Mouse (Mus musculus) urinary bladder, postnatal 14 days (tissue): ENCODE data around the gene Gm15517.
"Not testable (repeated sequence)": the region's sequence is repeated elsewhere in the genome, so short reads cannot be mapped to it uniquely, and the experiment has no call there.

Experiments used
- DNase-seq: peaks from one replicate; pipeline ENCODE4 v3.0.0; 2021; ENCODE audit warnings: low spot score

The Gm15517 gene

GRCm38 (mm10) chr7:44269397-44269796, 8.2 kb downstream of the Gm15517 start:
- no peak for DNase-seq

DNA sequence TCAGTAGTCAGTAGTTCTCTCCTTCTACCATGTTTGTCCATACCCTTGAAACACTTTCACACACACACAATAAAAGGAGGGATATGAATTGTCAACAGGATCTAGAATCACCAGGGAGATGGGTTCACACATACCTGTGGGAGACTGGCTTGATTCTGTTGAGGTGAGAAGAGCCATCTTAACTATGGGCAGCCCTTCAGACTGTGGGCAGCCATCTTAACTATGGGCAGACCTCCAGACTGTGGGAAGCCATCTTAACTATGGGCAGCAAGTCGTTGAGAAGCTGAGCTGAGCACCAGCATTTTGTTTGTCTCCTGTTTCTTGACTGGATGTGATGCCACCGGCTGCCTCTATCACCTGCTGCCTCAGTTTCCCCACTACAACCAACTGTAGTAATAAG, 10.1 kb downstream of the Gm15517 start:
- no peak for DNase-seq

- DNase-seq, result no peak
Measured at GRCm38 (mm10) chr7:44272546-44272945, 11.3 kb downstream of the Gm15517 start.

GRCm38 (mm10) chr7:44273446-44273845, 12.2 kb downstream of the Gm15517 start:
- DNase-seq, result no peak

DNA sequence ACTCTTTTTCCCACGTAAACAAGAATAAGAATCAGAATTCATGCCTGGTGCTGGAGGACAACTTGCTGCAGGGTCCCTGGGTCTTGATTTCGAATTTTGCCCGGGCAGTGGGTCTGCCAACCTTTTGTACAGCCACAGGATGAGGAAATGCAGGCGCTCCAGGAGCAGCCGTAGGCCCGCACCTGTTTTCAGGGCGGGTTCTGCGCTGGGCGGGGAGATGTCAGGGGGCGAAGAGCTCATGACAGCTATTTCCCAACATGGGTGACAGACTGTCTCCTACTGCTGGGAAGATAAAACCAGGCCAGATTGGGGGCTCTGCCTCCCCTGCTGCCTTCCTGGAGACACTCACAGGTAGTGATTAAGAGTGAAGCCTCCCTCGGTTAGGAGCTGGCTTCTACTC, 12.8 kb downstream of the Gm15517 start:
- no peak for DNase-seq

GRCm38 (mm10) chr7:44275546-44275945, 14.3 kb downstream of the Gm15517 start:
- DNase-seq, result no peak

- no peak for DNase-seq
Measured at GRCm38 (mm10) chr7:44276461-44277249, 15.4 kb downstream of the Gm15517 start.

DNA sequence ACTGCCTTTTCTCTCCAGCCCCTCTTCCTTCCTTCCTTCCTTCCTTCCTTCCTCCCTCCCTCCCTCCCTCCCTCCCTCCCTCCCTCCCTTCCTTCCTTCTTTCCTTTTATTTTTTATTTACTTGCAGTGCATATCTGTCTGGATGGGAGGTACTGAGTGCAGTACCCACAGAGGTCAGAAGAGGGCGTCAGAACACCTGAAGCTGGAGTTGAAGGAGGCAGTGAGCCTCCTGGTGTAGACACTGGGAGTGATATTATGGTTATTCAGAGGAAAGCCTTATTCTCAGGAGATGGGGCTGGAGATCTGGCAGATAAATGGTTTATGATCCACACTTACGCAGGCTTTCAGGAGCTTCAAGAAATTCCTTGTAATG, 16.0 kb downstream of the Gm15517 start:
- no peak for DNase-seq

DNA sequence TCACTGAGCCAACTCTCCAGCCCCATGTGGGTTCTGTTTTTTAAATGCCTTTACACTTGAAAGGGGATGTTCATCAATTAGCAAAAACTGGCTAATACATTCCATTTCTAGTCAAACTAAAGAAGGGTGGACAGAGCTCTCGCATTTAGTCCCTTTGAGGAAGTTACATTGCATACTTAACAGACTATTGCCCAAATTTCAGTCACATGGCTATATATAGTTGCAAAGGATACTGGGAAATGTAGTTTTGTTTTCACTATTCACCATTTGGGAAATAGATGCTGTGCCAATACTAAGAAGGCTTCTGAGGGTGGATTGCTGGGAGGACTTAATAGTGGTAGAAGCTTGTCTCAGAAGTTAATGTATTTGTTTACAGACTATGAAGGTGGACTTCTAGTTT, 19.7 kb downstream of the Gm15517 start:
- DNase-seq, result no peak

DNA sequence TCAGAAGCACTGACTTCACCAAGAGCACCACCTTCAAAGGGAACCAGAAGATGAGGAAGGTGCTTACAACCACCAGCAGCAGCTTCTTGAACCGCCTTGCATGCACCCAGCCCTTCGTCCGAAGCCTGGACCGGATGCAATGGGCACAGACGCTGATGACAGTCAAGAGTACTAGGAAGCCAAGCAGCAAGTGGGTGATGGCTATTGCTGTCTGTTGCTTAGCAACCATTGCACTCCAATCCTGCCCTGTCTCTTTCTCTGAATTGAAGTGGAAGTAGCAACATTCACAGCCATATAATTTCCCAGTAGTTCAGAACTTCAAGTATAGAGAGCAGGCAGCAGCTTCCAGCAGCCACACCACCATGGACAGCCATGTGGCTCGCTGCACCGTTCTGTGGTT, 20.3 kb downstream of the Gm15517 start:
- DNase-seq, result no peak

GRCm38 (mm10) chr7:44287760-44288159, 26.5 kb downstream of the Gm15517 start:
- DNase-seq, result no peak

GRCm38 (mm10) chr7:44290986-44291385, 29.7 kb downstream of the Gm15517 start:
- DNase-seq, result no peak

GRCm38 (mm10) chr7:44291418-44291817, 30.2 kb downstream of the Gm15517 start:
- DNase-seq, result no peak

DNA sequence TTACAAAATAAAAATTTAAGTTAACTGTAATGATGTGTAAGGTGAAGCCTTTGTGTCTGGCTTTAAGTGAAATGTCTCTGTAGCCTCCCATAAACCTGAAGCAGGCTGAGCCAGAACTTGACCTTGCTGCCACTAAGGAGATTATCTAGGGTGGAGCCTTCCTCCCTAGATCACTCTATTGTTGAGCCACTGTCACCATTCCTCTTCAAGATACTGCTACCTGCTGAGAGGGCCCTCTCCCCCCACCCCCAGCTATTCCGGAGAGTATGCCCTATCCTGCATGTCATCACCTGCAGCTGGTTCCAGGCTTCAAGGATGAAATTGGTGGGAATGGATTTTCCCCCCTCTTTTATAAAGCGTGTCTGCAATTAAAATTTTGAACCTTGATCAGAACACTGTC, 36.3 kb downstream of the Gm15517 start:
- not testable (repeated sequence) for DNase-seq

- DNase-seq, result no peak
Measured at GRCm38 (mm10) chr7:44303346-44304340, 42.4 kb downstream of the Gm15517 start.

- no peak for DNase-seq
Measured at GRCm38 (mm10) chr7:44304463-44304774, 43.2 kb downstream of the Gm15517 start.

DNA sequence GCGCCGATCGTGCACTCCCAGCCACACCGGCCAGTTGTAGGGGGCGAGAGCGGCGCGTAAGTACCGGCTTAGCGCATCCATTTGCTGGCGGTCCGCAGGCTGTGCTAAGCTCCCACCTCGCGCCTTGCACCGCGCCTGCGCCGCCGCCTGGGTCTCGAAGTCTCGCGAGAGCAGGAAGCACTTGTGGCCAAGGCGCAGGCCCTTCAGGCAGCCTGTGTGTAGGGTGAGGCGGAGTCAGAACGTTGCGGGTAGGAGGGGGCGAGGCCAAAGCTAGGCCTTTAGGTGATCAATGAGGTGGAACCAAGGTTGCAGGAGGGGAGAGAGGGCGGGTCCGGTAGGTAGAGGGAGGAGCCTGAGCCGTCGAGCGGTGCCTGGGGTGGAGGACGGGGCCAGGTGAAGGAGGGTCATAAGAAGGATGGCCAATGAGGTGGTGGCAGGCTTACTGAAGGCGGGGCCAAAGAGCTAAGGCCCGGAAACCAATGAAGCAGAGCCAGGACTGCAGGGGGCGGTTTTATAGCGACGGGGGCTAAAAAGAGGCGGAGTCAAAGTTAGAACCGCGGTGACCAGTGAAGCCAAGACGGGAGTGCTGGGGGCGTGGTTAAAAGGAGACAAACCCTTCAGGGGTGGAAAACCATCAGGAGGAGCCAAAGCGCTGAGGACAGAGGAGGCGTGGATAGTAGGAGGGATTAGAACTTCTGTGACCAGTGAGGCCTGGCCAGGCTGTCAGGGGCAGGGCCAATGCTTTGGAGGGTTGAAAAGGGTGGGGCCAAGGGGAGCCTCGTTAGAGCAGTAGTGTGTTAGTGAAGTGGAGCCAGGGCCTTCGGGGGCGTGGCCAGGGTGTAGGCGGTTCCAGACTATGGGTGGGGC, 43.8 kb downstream of the Gm15517 start:
- peak; percentile 98 for DNase-seq

DNA sequence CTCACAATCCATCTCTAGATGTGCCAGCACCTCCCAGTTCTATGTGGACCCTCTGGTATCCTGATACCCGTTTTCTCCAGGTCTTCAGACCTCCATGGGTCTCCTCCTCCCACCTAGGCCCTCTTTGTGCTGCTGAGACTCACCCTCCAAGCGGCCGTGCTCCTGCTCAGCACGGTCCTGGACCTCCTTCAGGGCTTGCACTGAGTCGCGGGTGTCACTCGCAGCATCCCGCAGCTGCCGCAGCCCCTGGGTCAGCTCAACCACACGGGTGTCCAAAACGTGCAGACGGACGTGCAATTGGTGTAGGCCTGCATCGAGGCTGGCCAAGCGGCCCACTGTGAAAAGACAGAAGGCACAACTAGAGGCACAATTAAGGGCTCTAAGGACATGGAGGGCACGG, 44.4 kb downstream of the Gm15517 start:
- peak; percentile 17 for DNase-seq

DNA sequence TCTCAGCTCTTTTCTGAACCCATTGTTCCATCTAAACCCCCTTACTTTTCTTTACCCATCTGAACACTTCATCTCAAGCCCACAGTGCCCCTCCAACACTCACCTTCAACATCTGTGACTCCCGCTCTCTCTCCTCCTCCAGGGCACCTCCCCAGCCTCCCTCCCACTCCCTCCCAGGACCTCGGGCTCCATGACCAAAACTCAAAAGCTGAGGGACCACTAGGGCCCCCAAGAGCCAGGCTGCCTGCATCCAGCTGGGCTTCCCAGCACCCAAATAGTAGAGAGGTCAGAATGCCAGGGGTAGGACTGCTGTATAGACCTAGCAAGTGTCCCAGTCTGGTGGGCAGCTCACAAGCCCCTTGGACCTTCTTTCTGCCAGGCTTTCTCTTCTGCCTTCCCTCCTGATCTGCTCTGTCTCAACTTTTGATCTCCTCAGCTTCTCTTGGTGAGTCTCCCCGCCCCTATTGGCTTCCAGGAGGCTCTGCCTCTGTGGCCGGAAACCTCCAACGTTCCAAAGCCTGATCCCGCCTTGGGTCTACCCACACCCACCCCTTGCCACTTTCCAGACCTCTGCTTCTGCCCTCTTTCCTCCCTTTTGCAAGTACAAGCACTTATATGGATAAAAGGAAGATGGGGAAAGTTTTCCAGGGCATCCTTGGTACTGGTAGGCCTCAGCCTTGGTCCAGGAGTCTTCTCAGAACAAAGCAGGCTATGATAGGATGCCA, 45.4 kb downstream of the Gm15517 start, which contains the start of gene Clec11a:
Clec11a (minus strand) TSS at position 387 of the 725 bp plus-strand sequence.
- DNase-seq, result peak; percentile 43

- no peak for DNase-seq
Measured at GRCm38 (mm10) chr7:44307261-44308020, 46.2 kb downstream of the Gm15517 start.
